Mouse (Mus musculus) intestine, embryonic 15.5 days (tissue): ENCODE results near the gene Naa38. TPM values are rescaled to one million over a fixed set of nuclear protein-coding genes. Genes with fewer than 3 reads are reported as not detected.
A peak's percentile ranks its signal among the peaks of the same experiment; 100 is the strongest.

Experiments
- ATAC-seq: fragments of 200-750 bp; cut with Nextera tagmentation; 2 replicates; pipeline ENCODE4 v1.8.0; 2017; ENCODE audit warnings: moderate TSS enrichment, moderate library complexity
- H3K27ac ChIP-seq: fragments of 300-500 bp; sonication (generic); 2 replicates; pipeline ENCODE4 v1.5.1; 2015; ENCODE audit warnings: mild to moderate bottlenecking, inconsistent platforms
- H3K27me3 ChIP-seq: fragments of 300-500 bp; sonication (generic); replicated peaks from 2 replicates; pipeline ENCODE4 v1.6.1; 2015; ENCODE audit warnings: inconsistent platforms
- H3K36me3 ChIP-seq: fragments of 300-500 bp; sonication (generic); 2 replicates; pipeline ENCODE4 v1.6.1; 2015; ENCODE audit warnings: inconsistent platforms
- H3K4me1 ChIP-seq: fragments of 300-500 bp; sonication (generic); replicated peaks from 2 replicates; pipeline ENCODE4 v1.6.1; 2015; ENCODE audit warnings: inconsistent platforms
- H3K4me2 ChIP-seq: fragments of 300-500 bp; sonication (generic); replicated peaks from 2 replicates; pipeline ENCODE4 v1.6.1; 2015; ENCODE audit warnings: mild to moderate bottlenecking, inconsistent platforms
- H3K4me3 ChIP-seq: fragments of 300-500 bp; sonication (generic); replicated peaks from 2 replicates; pipeline ENCODE4 v1.5.1; 2015; ENCODE audit warnings: inconsistent platforms
- H3K9ac ChIP-seq: fragments of 300-500 bp; sonication (generic); 2 replicates; pipeline ENCODE4 v1.6.1; 2015; ENCODE audit warnings: inconsistent platforms
- H3K9me3 ChIP-seq: fragments of 300-500 bp; sonication (generic); 2 replicates; pipeline ENCODE4 v1.6.1; 2016; ENCODE audit warnings: inconsistent platforms
- WGBS: fragments of 180-500 bp; shearing (Covaris S2); methylation state at CpG from one replicate; pipeline ENCODE4 v1.1.7; 2015; 5-methylcytosine and 5-hydroxymethylcytosine counted together
- polyA plus RNA-seq: library from polyadenylated mRNA; unstranded; fragments of >200 nt; fragmentation: Nextera tagmentation; extraction: Ambion mirVana; gene quantifications from 2 replicates; pipeline ENCODE4 v1.2.1, GENCODE M21; 2015

Gene Naa38
- polyA plus RNA-seq, 1 experiment from 2014 or later: 154 TPM

DNA sequence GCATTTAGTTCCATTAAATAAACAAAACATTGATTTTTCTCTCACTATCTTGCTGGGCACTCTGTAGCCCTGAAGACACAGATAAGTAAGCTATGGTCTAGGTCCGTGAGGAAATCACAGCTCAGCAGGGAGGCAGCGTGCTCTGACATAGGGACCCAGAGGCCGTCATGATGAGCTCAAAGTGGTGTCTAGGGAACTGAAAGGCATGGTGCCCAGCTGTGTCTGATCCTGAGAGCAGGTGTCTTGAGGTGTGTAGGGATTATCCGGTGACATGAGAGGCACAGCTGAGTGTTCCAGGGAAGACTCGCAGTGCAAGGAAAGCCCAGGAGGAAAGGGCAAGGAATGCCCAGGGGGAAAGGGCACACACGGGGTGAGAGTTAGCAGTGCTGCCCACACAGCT, 37.9 kb downstream of the Naa38 start:
- H3K4me1 ChIP-seq: peaks cover 12% of the 10 kb centered on the region
- ATAC-seq: no peak
- H3K27ac ChIP-seq: no peak overlapping the region
- H3K4me3 ChIP-seq: no peak overlapping the region
- H3K4me2 ChIP-seq: no peak overlapping the region
- H3K27me3 ChIP-seq: no peaks in the 10 kb centered on the region
- 62% methylated on average over 6 of the region's 6 CpGs for WGBS
- no peaks in the 10 kb centered on the region for H3K36me3 ChIP-seq
- no peak overlapping the region for H3K9ac ChIP-seq
- no peaks in the 10 kb centered on the region for H3K9me3 ChIP-seq

DNA sequence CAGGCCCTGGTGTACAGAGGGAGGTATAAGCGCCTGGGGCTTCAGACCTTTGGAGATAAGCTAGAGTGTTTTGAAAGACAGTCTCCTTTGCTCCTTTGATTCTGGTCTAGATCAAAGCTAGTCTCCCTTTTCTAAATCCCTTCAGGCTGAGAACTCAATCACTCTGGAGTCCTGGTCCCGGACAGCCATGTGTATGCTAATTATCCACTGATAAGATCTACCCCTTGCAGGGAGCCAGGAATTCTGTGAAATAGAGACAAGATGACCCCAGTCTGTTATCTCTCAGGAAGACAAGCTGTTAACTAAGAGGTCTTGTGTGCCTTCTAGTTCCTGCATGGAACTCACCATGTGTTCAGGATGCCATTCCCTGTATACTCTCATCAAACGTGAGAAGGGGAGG, 42.0 kb downstream of the Naa38 start:
- no peak overlapping the region for H3K27ac ChIP-seq
- no peak overlapping the region for H3K4me3 ChIP-seq
- H3K4me1 ChIP-seq: no peaks in the 10 kb centered on the region
- no peak for ATAC-seq
- no peak overlapping the region for H3K9ac ChIP-seq
- H3K9me3 ChIP-seq: no peaks in the 10 kb centered on the region
- H3K36me3 ChIP-seq: no peaks in the 10 kb centered on the region
- H3K27me3 ChIP-seq: no peaks in the 10 kb centered on the region
- no peak overlapping the region for H3K4me2 ChIP-seq
- WGBS: 44% methylated on average over 3 of the region's 3 CpGs

- peak overlapping the region; percentile 55 for H3K27ac ChIP-seq
- WGBS: 9% methylated on average over 5 of the region's 5 CpGs
Observed at GRCm38 (mm10) chr11:69443328-69443727, 48.0 kb downstream of the Naa38 start.

More at GRCm38 (mm10) chr11:69443328-69443727, 48.0 kb downstream of the Naa38 start:
- Histone ChIP-seq H3K4me2 (no peak overlapping the region), H3K9me3 (no peaks in the 10 kb centered on the region), H3K4me3 (no peak overlapping the region), H3K36me3 (no peaks in the 10 kb centered on the region), H3K27me3 (no peaks in the 10 kb centered on the region), H3K9ac (no peak overlapping the region), H3K4me1 (peaks cover 10% of the 10 kb centered on the region)
- ATAC-seq: peak; percentile 94

Other genes starting within 250 kb of the Naa38 start
- gene Alox12b, start 238.5 kb upstream of the Naa38 start, polyA plus RNA-seq: 0.35 and 0.43 TPM in 2 replicates
- 0.14 and 0.15 TPM in 2 replicates for gene Alox8, start 197.6 kb upstream of the Naa38 start, polyA plus RNA-seq
- 0.03 and 0.10 TPM in 2 replicates for gene Gucy2e, start 158.5 kb upstream of the Naa38 start, polyA plus RNA-seq
- 18.5 and 19.6 TPM in 2 replicates for gene Cntrob, start 71.7 kb upstream of the Naa38 start, polyA plus RNA-seq
- gene Trappc1, start 71.5 kb upstream of the Naa38 start, polyA plus RNA-seq: 135 and 147 TPM in 2 replicates
- gene Kcnab3, start 69.2 kb upstream of the Naa38 start, polyA plus RNA-seq: 2.2 and 2.3 TPM in 2 replicates
- gene Rnf227, start 55.0 kb upstream of the Naa38 start, polyA plus RNA-seq: 10.8 and 10.9 TPM in 2 replicates
- 39.9 and 44.1 TPM in 2 replicates for gene Chd3, start 26.1 kb upstream of the Naa38 start, polyA plus RNA-seq
- 22.7 and 24.8 TPM in 2 replicates for gene Cyb5d1, start 144 bp downstream of the Naa38 start, polyA plus RNA-seq
- 30.7 and 32.1 TPM in 2 replicates for gene Tmem88, start 2.7 kb downstream of the Naa38 start, polyA plus RNA-seq
- gene Kdm6b, start 18.2 kb downstream of the Naa38 start, polyA plus RNA-seq: 23.7 and 24.3 TPM in 2 replicates
- 0.77 and 0.87 TPM in 2 replicates for gene Dnah2, start 153.6 kb downstream of the Naa38 start, polyA plus RNA-seq
- 9.8 and 10.2 TPM in 2 replicates for gene Efnb3, start 164.7 kb downstream of the Naa38 start, polyA plus RNA-seq
- gene Wrap53, start 184.8 kb downstream of the Naa38 start, polyA plus RNA-seq: 25.1 and 25.6 TPM in 2 replicates
- gene Trp53, start 184.9 kb downstream of the Naa38 start, polyA plus RNA-seq: 140 and 143 TPM in 2 replicates
- 5.8 and 6.8 TPM in 2 replicates for gene Atp1b2, start 210.5 kb downstream of the Naa38 start, polyA plus RNA-seq
- gene Shbg, start 222.4 kb downstream of the Naa38 start, polyA plus RNA-seq: 0.34 and 0.43 TPM in 2 replicates
- gene Sat2, start 226.5 kb downstream of the Naa38 start, polyA plus RNA-seq: 14.1 and 16.7 TPM in 2 replicates
- gene Fxr2, start 237.5 kb downstream of the Naa38 start, polyA plus RNA-seq: 15.6 and 21.2 TPM in 2 replicates